Mouse (Mus musculus): ENCODE results near the gene Gstp1.

DNA sequence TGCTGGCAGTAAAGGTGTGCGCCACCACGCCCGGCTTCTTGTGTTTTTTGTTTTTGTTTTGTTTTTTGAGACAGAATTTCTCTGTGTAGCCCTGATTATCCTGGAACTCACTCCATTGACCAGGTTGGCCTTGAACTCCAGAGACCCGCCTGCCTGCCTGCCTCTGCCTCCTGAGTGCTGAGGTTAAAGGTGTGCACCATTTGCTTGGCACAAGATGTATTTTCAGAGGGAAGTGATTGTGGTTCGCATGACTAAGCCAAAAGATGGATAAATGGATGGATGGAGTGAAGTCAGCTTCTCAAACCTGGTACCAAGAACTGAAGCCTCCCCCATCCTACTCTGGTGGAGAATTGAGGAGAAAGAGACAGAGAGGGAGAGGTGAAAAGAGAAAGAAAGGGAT lies 16.8 kb upstream of the Gstp1 start:
- TF ChIP-seq CTCF (IDR thresholded peaks at IDR 0.05; ENCODE audit: borderline replicate concordance, insufficient read depth, low read length), result no peak
- TF ChIP-seq POLR2A (IDR thresholded peaks at IDR 0.05; ENCODE audit: low read depth, low read length), result no peak
